In genomic region chr10:120716391-120716790, GRCm38 (mm10) we compare ENCODE assay signal across 12 mouse cellular contexts.
DNase-seq lines count a peak whose midpoint lies in the region; ATAC-seq and TF ChIP-seq lines count a peak whose summit lies in the region.
"Had no signal": no experiment of that assay in that cellular context is flagged by ENCODE, and none has a peak within 500 bp of the region (broad histone marks: within the 10 kb centered on the region; RNA-seq: fewer than 3 reads in every experiment).

No protein-coding gene starts in this region.

- H3K27ac ChIP-seq in kidney, embryonic 14.5 days (ENCODE audit: low read depth, low read length), result peak overlapping the region; percentile 80; the same call in 1 of the 2 replicates
- H3K27ac ChIP-seq in embryonic facial prominence, embryonic 10.5 days (replicated peaks), result peak overlapping the region; percentile 59
- H3K27ac ChIP-seq in liver, postnatal 0 days (ENCODE audit: low read depth), result no peak overlapping the region

- WGBS in kidney, embryonic 14.5 days, result 82% methylated on average over 6 of the region's 6 CpGs
- 73% methylated on average over 6 of the region's 6 CpGs for WGBS in embryonic facial prominence, embryonic 10.5 days
- WGBS in liver, postnatal 0 days (ENCODE audit: insufficient replicate concordance), result 62% methylated on average over 6 of the region's 6 CpGs

- DNase-seq in kidney, adult 9 months, result no peak
- peak; percentile 27 for DNase-seq in embryonic facial prominence, embryonic 10.5 days (ENCODE audit: low spot score)
- DNase-seq in liver, postnatal 0 days, result no peak
- no peak for DNase-seq in urinary bladder, postnatal 25 days (ENCODE audit: low spot score)
- DNase-seq in right cerebral cortex, adult 2 months (ENCODE audit: low spot score in 2 of 2), result no peak
- no peak for DNase-seq in urinary bladder, postnatal 14 days (ENCODE audit: low spot score)
- DNase-seq: adrenal gland, postnatal 25 days; cerebellum, adult 9-11 months; layer of hippocampus, postnatal 36 days; retina, postnatal 1 day had no signal

- H3K4me3 ChIP-seq in kidney, embryonic 14.5 days (ENCODE audit: low read length), result no peak overlapping the region
- H3K4me3 ChIP-seq in E14TG2a.4 (replicated peaks; ENCODE audit: low read length), result no peak overlapping the region
- no peak overlapping the region for H3K4me3 ChIP-seq in embryonic facial prominence, embryonic 10.5 days
- H3K4me3 ChIP-seq in liver, postnatal 0 days (ENCODE audit: low read depth, low read length), result no peak overlapping the region

- peak; percentile 25 for TF ChIP-seq CTCF in E14TG2a.4 (conservative IDR thresholded peaks at IDR 0.05; ENCODE audit: low read length)
- TF ChIP-seq CTCF in liver, postnatal 0 days (IDR thresholded peaks at IDR 0.05; ENCODE audit: low read depth), result peak; percentile 49

- no peak for ATAC-seq in kidney, embryonic 14.5 days (ENCODE audit: low FRiP score, low TSS enrichment)
- ATAC-seq in liver, postnatal 0 days, result no peak

- TF ChIP-seq EP300 in liver, postnatal 0 days (IDR thresholded peaks at IDR 0.05; ENCODE audit: low read depth), result no peak

- H3K4me2 ChIP-seq in kidney, embryonic 14.5 days (replicated peaks; ENCODE audit: low read depth, low read length), result no peak overlapping the region
- H3K4me2 ChIP-seq in liver, postnatal 0 days (ENCODE audit: low read depth, low read length), result no peak overlapping the region

- H3K9ac ChIP-seq in kidney, embryonic 14.5 days (ENCODE audit: low read depth, low read length), result no peak overlapping the region
- no peak overlapping the region for H3K9ac ChIP-seq in liver, postnatal 0 days (replicated peaks)

- H3K9me3 ChIP-seq in kidney, embryonic 14.5 days (ENCODE audit: control insufficient read depth, low read length), result no peaks in the 10 kb centered on the region
- H3K9me3 ChIP-seq in E14TG2a.4 (ENCODE audit: low read length), result no peaks in the 10 kb centered on the region
- no peaks in the 10 kb centered on the region for H3K9me3 ChIP-seq in embryonic facial prominence, embryonic 10.5 days
- H3K9me3 ChIP-seq in liver, postnatal 0 days (ENCODE audit: low read length), result no peaks in the 10 kb centered on the region

- H3K4me1 ChIP-seq in kidney, embryonic 14.5 days (ENCODE audit: control insufficient read depth, insufficient read depth, low read length), result peaks cover 22% of the 10 kb centered on the region
- H3K4me1 ChIP-seq in E14TG2a.4 (replicated peaks; ENCODE audit: low read depth, low read length), result no peaks in the 10 kb centered on the region
- peaks cover 48% of the 10 kb centered on the region for H3K4me1 ChIP-seq in embryonic facial prominence, embryonic 10.5 days
- no peaks in the 10 kb centered on the region for H3K4me1 ChIP-seq in liver, postnatal 0 days (ENCODE audit: insufficient read depth)

- no peaks in the 10 kb centered on the region for H3K36me3 ChIP-seq in kidney, embryonic 14.5 days (ENCODE audit: control insufficient read depth, insufficient read depth, low read length)
- H3K36me3 ChIP-seq in E14TG2a.4 (ENCODE audit: insufficient read depth, low read length), result no peaks in the 10 kb centered on the region
- H3K36me3 ChIP-seq in embryonic facial prominence, embryonic 10.5 days (replicated peaks), result no peaks in the 10 kb centered on the region
- no peaks in the 10 kb centered on the region for H3K36me3 ChIP-seq in liver, postnatal 0 days (replicated peaks; ENCODE audit: insufficient read depth, low read length)

- no peaks in the 10 kb centered on the region for H3K27me3 ChIP-seq in kidney, embryonic 14.5 days (ENCODE audit: control insufficient read depth, insufficient read depth, low read length)
- H3K27me3 ChIP-seq in E14TG2a.4 (ENCODE audit: insufficient read depth, low read length), result peaks cover 21% of the 10 kb centered on the region
- no peaks in the 10 kb centered on the region for H3K27me3 ChIP-seq in embryonic facial prominence, embryonic 10.5 days (replicated peaks; ENCODE audit: low read depth, poor library complexity, severe bottlenecking)
- peaks cover 5% of the 10 kb centered on the region; the same call in 1 of the 2 replicates for H3K27me3 ChIP-seq in liver, postnatal 0 days (ENCODE audit: insufficient read depth, low read length)
